Mouse (Mus musculus) layer of hippocampus, adult 2 months (tissue): Measurements from ENCODE around the gene Gm5244. TPM values are rescaled to one million over a fixed set of nuclear protein-coding genes. Genes with fewer than 3 reads are reported as not detected.

Experiments used
- DNase-seq, 2 experiments: peaks; one replicate each; pipeline ENCODE4 v3.0.0; 2022; ENCODE audit warnings: low spot score in 2 of 2
- H3K27ac ChIP-seq: fragments of 200-600 bp; 2 replicates; pipeline ENCODE4 v1.8.1; 2022
- H3K4me3 ChIP-seq: fragments of 200-600 bp; 2 replicates; pipeline ENCODE4 v1.8.1; 2022; ENCODE audit warnings: mild to moderate bottlenecking
- CTCF ChIP-seq: fragments of 200-600 bp; conservative IDR thresholded peaks from 2 replicates; pipeline ENCODE4 v1.8.1; 2022; ENCODE audit warnings: antibody characterized with exemption, mild to moderate bottlenecking, moderate library complexity
- total RNA-seq, 2 experiments: library from RNA; stranded (reverse); gene quantifications; 2 replicates each; pipeline ENCODE4 v1.2.3; 2021

Gene Gm5244
- total RNA-seq, 2 experiments from 2014 or later = not detected

- peak; percentile 55 for TF ChIP-seq CTCF
- no peak for DNase-seq
- Histone ChIP-seq H3K4me3 (no peak overlapping the region), H3K27ac (no peak overlapping the region)
These were observed 21.9 kb upstream of the Gm5244 start for GRCm38 (mm10) chr19:12824549-12824948.

GRCm38 (mm10) chr19:12830823-12831430 lies 15.6 kb upstream of the Gm5244 start:
- TF ChIP-seq CTCF = no peak
- Histone ChIP-seq H3K27ac (no peak overlapping the region), H3K4me3 (no peak overlapping the region)
- DNase-seq = no peak

- DNase-seq = no peak
- no peak for TF ChIP-seq CTCF
- H3K27ac ChIP-seq = no peak overlapping the region
- no peak overlapping the region for H3K4me3 ChIP-seq
These were observed 14.9 kb upstream of the Gm5244 start for GRCm38 (mm10) chr19:12831559-12831958.

- no peak for TF ChIP-seq CTCF
- peak; percentile 14 to 48 for DNase-seq
- peak overlapping the region; percentile 52 for H3K27ac ChIP-seq
- H3K4me3 ChIP-seq = no peak overlapping the region
These were observed 12.9 kb upstream of the Gm5244 start for GRCm38 (mm10) chr19:12833625-12834024.

GRCm38 (mm10) chr19:12838507-12838906 lies 8.0 kb upstream of the Gm5244 start:
- Histone ChIP-seq H3K27ac (no peak overlapping the region), H3K4me3 (no peak overlapping the region)
- TF ChIP-seq CTCF = no peak
- no peak for DNase-seq

- Histone ChIP-seq H3K4me3 (no peak within 1 kb of the TSS), H3K27ac (no peak within 1 kb of the TSS)
- no peak for TF ChIP-seq CTCF
- DNase-seq = no peak
These were observed 10.5 kb downstream of the Gm5244 start, which contains the start of gene Olfr1444 for GRCm38 (mm10) chr19:12856983-12857382. Gene Olfr1444 (plus strand): TSS chr19:12857283.

GRCm38 (mm10) chr19:12883555-12883954 lies 37.1 kb downstream of the Gm5244 start, which contains the start of gene Olfr1445:
Gene Olfr1445 (plus strand): TSS chr19:12883855.
- TF ChIP-seq CTCF = no peak
- DNase-seq = no peak

GRCm38 (mm10) chr19:12893424-12893823 lies 46.9 kb downstream of the Gm5244 start, which contains the start of gene Olfr1446:
Gene Olfr1446 (minus strand): TSS chr19:12893524.
- no peak within 1 kb of the TSS for H3K27ac ChIP-seq
- no peak for TF ChIP-seq CTCF
- no peak within 1 kb of the TSS for H3K4me3 ChIP-seq
- no peak for DNase-seq

More at GRCm38 (mm10) chr19:12883555-12883954, 37.1 kb downstream of the Gm5244 start, which contains the start of gene Olfr1445:
- Histone ChIP-seq H3K27ac (no peak within 1 kb of the TSS), H3K4me3 (no peak within 1 kb of the TSS)

Other genes starting within 250 kb of the Gm5244 start
- gene Gm4952, start 246.7 kb upstream of the Gm5244 start, total RNA-seq = not detected
- under 1 TPM in 1 of 2 experiments, not detected in 1; 0.20 TPM for gene Glyat, start 213.4 kb upstream of the Gm5244 start, total RNA-seq
- gene Olfr1442, start 176.2 kb upstream of the Gm5244 start, total RNA-seq = not detected
- not detected for gene Olfr1443, start 168.6 kb upstream of the Gm5244 start, total RNA-seq
- gene Keg1, start 150.9 kb upstream of the Gm5244 start, total RNA-seq = not detected
- 1 to 10 TPM; 3.1 to 4.1 TPM for gene Cntf, start 81.0 kb upstream of the Gm5244 start, total RNA-seq
- gene Zfp91, start 50.6 kb upstream of the Gm5244 start, total RNA-seq = 10 to 100 TPM; 87.6 to 94.8 TPM
- gene Lpxn, start 50.5 kb upstream of the Gm5244 start, total RNA-seq = 1 to 10 TPM; 1.1 to 1.3 TPM
- gene Olfr1444, start 10.6 kb downstream of the Gm5244 start, total RNA-seq = not detected
- not detected for gene Olfr1445, start 37.2 kb downstream of the Gm5244 start, total RNA-seq
- gene Olfr1446, start 46.8 kb downstream of the Gm5244 start, total RNA-seq = not detected
- not detected for gene Olfr1447, start 57.1 kb downstream of the Gm5244 start, total RNA-seq
- not detected for gene Olfr1448, start 77.7 kb downstream of the Gm5244 start, total RNA-seq
- gene Olfr1449, start 84.2 kb downstream of the Gm5244 start, total RNA-seq = not detected
- not detected for gene Olfr1450, start 103.6 kb downstream of the Gm5244 start, total RNA-seq
- gene Olfr1451, start 148.3 kb downstream of the Gm5244 start, total RNA-seq = not detected
- gene Olfr1453, start 181.6 kb downstream of the Gm5244 start, total RNA-seq = not detected
- gene Olfr1454, start 213.9 kb downstream of the Gm5244 start, total RNA-seq = not detected